Mouse (Mus musculus) embryo, embryonic 11 days (tissue): ENCODE data around the gene Zfp458.
"Not testable (repeated sequence)": the region's sequence is repeated elsewhere in the genome, so short reads cannot be mapped to it uniquely, and the experiment has no call there.

ENCODE experiments used
- DNase-seq: peaks from one replicate; pipeline ENCODE4 v3.0.0-alpha.2; 2015

Zfp458 gene

GRCm38 (mm10) chr13:67278314-67278713 lies at the start of gene Zfp458:
TSS of gene Zfp458 (minus strand) at chr13:67278466.
- peak; percentile 24 for DNase-seq

GRCm38 (mm10) chr13:67306718-67307117 lies 28.5 kb upstream of the Zfp458 start:
- peak; percentile 26 for DNase-seq

- DNase-seq = peak; percentile 92
These were observed 27.8 kb upstream of the Zfp458 start, which contains the start of gene Zfp457 for GRCm38 (mm10) chr13:67305822-67306672. TSS of gene Zfp457 (minus strand) at chr13:67306485.

GRCm38 (mm10) chr13:67269383-67270065 lies 8.7 kb downstream of the Zfp458 start:
- not testable (repeated sequence) for DNase-seq

GRCm38 (mm10) chr13:67268568-67269369 lies 9.5 kb downstream of the Zfp458 start:
- peak; percentile 85 for DNase-seq

- DNase-seq = no peak
These were observed 64.2 kb downstream of the Zfp458 start for GRCm38 (mm10) chr13:67214015-67214607.
